Mouse (Mus musculus): ENCODE measurements around the gene Gprasp2. TPM values are rescaled to one million over a fixed set of nuclear protein-coding genes. Genes with fewer than 3 reads are reported as not detected.
"Not testable (repeated sequence)": the region's sequence is repeated elsewhere in the genome, so short reads cannot be mapped to it uniquely, and the experiment has no call there.

Gene Gprasp2
- 9.3 and 14.6 TPM in 2 replicates for polyA plus RNA-seq (2012; rRNA removed)

GRCm38 (mm10) chrX:135838521-135839360 lies at the start of gene Gprasp2:
TSS of gene Gprasp2 (plus strand) at chrX:135839034.
- not testable (repeated sequence) for H3K4me1 ChIP-seq (ENCODE audit: control insufficient read depth, insufficient read depth, low read length); H3K27me3 ChIP-seq (ENCODE audit: control insufficient read depth, insufficient read depth, low read length); H3K36me3 ChIP-seq (ENCODE audit: control insufficient read depth, insufficient read depth, low read length)
- peak within 1 kb of the TSS; percentile 49 for H3K4me3 ChIP-seq (ENCODE audit: control insufficient read depth, low read depth, low read length)
- 0 out of 2 replicates have a peak, but pooled peaks have one; percentile 13 for TF ChIP-seq POLR2A (IDR thresholded peaks at IDR 0.05; ENCODE audit: control insufficient read depth, low read depth, low read length)
- H3K27ac ChIP-seq (ENCODE audit: control insufficient read depth, insufficient read depth, low read depth, low read length): peak within 1 kb of the TSS; percentile 18; the same call in 1 of the 2 replicates

GRCm38 (mm10) chrX:135791536-135791935 lies 47.3 kb upstream of the Gprasp2 start:
- Histone ChIP-seq H3K27ac (ENCODE audit: control insufficient read depth, insufficient read depth, low read depth, low read length) (no peak overlapping the region), H3K4me3 (ENCODE audit: control insufficient read depth, low read depth, low read length) (no peak overlapping the region), H3K4me1 (ENCODE audit: control insufficient read depth, insufficient read depth, low read length) (no peaks in the 10 kb centered on the region; the same call in 1 of the 2 replicates), H3K36me3 (ENCODE audit: control insufficient read depth, insufficient read depth, low read length) (no peaks in the 10 kb centered on the region), H3K27me3 (ENCODE audit: control insufficient read depth, insufficient read depth, low read length) (no peaks in the 10 kb centered on the region)
- TF ChIP-seq CTCF (IDR thresholded peaks at IDR 0.05; ENCODE audit: control insufficient read depth, insufficient read depth, insufficient replicate concordance, low read depth, low read length): no peak
- TF ChIP-seq POLR2A (IDR thresholded peaks at IDR 0.05; ENCODE audit: control insufficient read depth, low read depth, low read length): no peak

- Histone ChIP-seq H3K27ac (ENCODE audit: control insufficient read depth, insufficient read depth, low read depth, low read length) (no peak overlapping the region), H3K36me3 (ENCODE audit: control insufficient read depth, insufficient read depth, low read length) (no peaks in the 10 kb centered on the region), H3K27me3 (ENCODE audit: control insufficient read depth, insufficient read depth, low read length) (no peaks in the 10 kb centered on the region), H3K4me3 (ENCODE audit: control insufficient read depth, low read depth, low read length) (no peak overlapping the region), H3K4me1 (ENCODE audit: control insufficient read depth, insufficient read depth, low read length) (no peaks in the 10 kb centered on the region; the same call in 1 of the 2 replicates)
- TF ChIP-seq POLR2A (IDR thresholded peaks at IDR 0.05; ENCODE audit: control insufficient read depth, low read depth, low read length) (no peak), CTCF (IDR thresholded peaks at IDR 0.05; ENCODE audit: control insufficient read depth, insufficient read depth, insufficient replicate concordance, low read depth, low read length) (no peak)
Observed at GRCm38 (mm10) chrX:135792326-135792725, 46.5 kb upstream of the Gprasp2 start.

GRCm38 (mm10) chrX:135795591-135796304 lies 43.1 kb upstream of the Gprasp2 start:
- not testable (repeated sequence) for H3K4me1 ChIP-seq (ENCODE audit: control insufficient read depth, insufficient read depth, low read length); H3K36me3 ChIP-seq (ENCODE audit: control insufficient read depth, insufficient read depth, low read length); H3K27me3 ChIP-seq (ENCODE audit: control insufficient read depth, insufficient read depth, low read length)
- H3K27ac ChIP-seq (ENCODE audit: control insufficient read depth, insufficient read depth, low read depth, low read length): peak overlapping the region; percentile 54; the same call in 1 of the 2 replicates
- H3K4me3 ChIP-seq (ENCODE audit: control insufficient read depth, low read depth, low read length): peak overlapping the region; percentile 73

DNA sequence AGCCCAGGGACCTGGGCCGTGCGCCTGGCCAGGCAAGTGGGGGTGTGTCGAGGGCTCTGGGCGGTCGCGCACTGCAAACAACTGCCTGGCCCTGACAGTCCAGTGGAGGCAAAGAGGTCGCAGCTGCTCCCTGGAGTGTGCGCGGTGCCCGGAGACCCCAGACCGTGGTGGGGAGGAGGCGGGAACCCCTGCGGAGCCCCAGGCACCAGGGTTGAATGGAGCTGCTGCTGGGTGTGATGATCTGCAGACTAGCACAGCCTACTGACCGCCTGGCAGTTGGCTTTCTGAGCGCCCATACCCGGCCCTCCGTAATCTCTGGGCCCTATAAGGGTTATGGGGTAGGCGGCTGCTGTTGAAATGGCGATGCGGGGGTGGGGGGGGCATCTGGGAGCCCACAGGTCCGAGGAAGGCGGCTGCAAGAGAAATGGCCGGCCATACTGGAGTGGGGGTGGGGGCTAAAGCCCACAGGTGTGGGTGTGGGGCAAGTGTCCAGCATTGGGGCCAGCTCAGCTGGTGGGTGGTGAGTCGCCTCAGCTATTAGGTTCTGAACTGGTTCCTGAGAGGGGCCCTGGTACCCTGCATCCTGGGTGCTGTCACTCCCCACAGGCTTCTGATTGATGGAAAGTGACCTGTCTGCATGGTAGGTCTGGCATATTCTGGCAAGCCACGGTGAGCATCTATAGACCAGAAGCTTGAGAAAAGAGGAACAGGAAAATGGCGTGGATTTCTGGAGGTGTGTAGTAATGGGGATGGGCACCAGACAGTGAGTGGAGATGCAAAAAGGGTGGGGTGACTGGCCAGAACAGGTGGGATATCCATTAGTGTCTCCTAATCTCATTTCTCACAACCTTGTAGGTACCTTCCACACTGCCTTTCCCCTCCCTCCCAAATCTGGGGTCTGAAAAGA lies 42.3 kb upstream of the Gprasp2 start:
- peak overlapping the region; percentile 73 for H3K4me3 ChIP-seq (ENCODE audit: control insufficient read depth, low read depth, low read length)
- not testable (repeated sequence) for H3K36me3 ChIP-seq (ENCODE audit: control insufficient read depth, insufficient read depth, low read length); H3K4me1 ChIP-seq (ENCODE audit: control insufficient read depth, insufficient read depth, low read length); H3K27me3 ChIP-seq (ENCODE audit: control insufficient read depth, insufficient read depth, low read length)
- H3K27ac ChIP-seq (ENCODE audit: control insufficient read depth, insufficient read depth, low read depth, low read length): peak overlapping the region; percentile 54

DNA sequence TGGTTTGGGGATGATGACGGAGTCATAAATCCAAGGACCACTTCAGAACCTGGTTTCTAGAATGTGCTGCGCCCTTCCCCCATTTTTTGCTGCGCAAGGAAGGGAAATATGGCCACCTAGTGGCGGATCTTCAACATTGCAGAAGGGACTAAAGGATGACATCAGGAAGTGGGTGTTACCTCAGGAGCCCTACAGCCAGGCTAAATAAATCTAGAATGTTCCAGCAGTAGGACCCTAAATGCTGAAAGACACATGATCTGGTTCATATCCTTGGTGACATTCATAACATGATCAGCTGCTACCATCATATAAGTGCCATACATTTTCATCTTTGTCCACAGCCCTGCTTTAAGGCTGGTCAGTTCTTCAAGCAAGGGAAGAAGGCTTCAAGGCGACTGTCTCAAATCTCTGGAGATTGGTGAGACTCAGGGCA lies 41.6 kb upstream of the Gprasp2 start, which contains the start of gene Bhlhb9:
TSS of gene Bhlhb9 (plus strand) at position 383 of the 433 bp plus-strand sequence.
- not testable (repeated sequence) for H3K4me1 ChIP-seq (ENCODE audit: control insufficient read depth, insufficient read depth, low read length); H3K36me3 ChIP-seq (ENCODE audit: control insufficient read depth, insufficient read depth, low read length); H3K27me3 ChIP-seq (ENCODE audit: control insufficient read depth, insufficient read depth, low read length)
- H3K4me3 ChIP-seq (ENCODE audit: control insufficient read depth, low read depth, low read length): peak within 1 kb of the TSS; percentile 73
- peak within 1 kb of the TSS; percentile 54 for H3K27ac ChIP-seq (ENCODE audit: control insufficient read depth, insufficient read depth, low read depth, low read length)

DNA sequence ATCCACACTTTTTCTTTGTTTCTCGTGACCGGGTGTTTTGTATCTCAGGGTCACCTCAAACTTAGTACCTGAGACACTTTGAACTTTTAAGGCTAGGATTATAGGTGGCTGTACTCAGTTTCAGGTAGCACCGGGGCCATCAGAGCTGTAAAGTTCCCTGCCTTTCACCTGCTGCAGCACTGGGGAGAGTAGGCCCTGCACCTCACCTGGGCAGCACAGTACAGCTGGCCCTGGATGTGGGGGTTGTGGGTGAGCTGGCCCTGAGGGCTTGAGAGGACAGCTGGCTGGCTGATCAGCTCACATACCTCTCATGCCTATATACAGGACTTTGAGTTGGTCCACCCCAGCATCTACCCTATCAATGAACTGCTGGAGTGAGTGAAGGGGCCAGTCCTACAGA lies 34.7 kb upstream of the Gprasp2 start:
- H3K36me3 ChIP-seq (ENCODE audit: control insufficient read depth, insufficient read depth, low read length): no peaks in the 10 kb centered on the region
- TF ChIP-seq CTCF (IDR thresholded peaks at IDR 0.05; ENCODE audit: control insufficient read depth, insufficient read depth, insufficient replicate concordance, low read depth, low read length) (no peak), POLR2A (IDR thresholded peaks at IDR 0.05; ENCODE audit: control insufficient read depth, low read depth, low read length) (no peak)
- no peaks in the 10 kb centered on the region for H3K27me3 ChIP-seq (ENCODE audit: control insufficient read depth, insufficient read depth, low read length)
- H3K4me3 ChIP-seq (ENCODE audit: control insufficient read depth, low read depth, low read length): no peak overlapping the region
- H3K27ac ChIP-seq (ENCODE audit: control insufficient read depth, insufficient read depth, low read depth, low read length): no peak overlapping the region
- H3K4me1 ChIP-seq (ENCODE audit: control insufficient read depth, insufficient read depth, low read length): no peaks in the 10 kb centered on the region

All from testis, adult 2 months (tissue).